Mouse (Mus musculus) lung, postnatal 36 days (tissue): ENCODE data around the gene Foxr1.

Source experiments
- DNase-seq: peaks from one replicate; pipeline ENCODE4 v3.0.0; 2022; ENCODE audit warnings: mixed read lengths

Foxr1 gene

DNA sequence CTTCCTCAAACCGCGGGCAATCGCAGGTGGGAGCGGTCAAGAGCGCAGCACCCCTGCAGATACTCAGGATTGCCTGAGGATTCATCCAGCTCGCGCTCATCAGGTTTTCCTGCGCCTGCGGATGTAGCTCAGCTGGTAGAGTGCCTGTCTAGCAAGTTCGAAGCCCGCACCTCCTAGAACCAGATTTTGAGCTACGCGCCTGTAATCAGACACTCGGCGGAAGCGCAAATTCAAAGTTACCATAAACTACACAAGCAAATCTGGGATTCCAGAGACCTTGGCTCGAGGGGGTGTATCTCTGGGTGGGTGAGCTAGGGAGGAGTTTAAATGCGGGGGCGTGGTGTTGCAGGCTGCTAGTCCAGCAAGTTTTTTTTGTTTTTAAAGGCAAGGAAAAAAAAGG, at the start of gene Foxr1:
Gene Foxr1, minus strand, starts transcription at position 176 of the 400 bp plus-strand sequence.
- DNase-seq, result no peak

- DNase-seq, result peak; percentile 76
These were observed 49.4 kb upstream of the Foxr1 start for GRCm38 (mm10) chr9:44490086-44490967.

- DNase-seq, result peak; percentile 38
These were observed 48.7 kb upstream of the Foxr1 start for GRCm38 (mm10) chr9:44489651-44490085.

GRCm38 (mm10) chr9:44488855-44489381, 48.0 kb upstream of the Foxr1 start:
- DNase-seq, result peak; percentile 89

GRCm38 (mm10) chr9:44488416-44488815, 47.5 kb upstream of the Foxr1 start:
- DNase-seq, result peak; percentile 65

DNA sequence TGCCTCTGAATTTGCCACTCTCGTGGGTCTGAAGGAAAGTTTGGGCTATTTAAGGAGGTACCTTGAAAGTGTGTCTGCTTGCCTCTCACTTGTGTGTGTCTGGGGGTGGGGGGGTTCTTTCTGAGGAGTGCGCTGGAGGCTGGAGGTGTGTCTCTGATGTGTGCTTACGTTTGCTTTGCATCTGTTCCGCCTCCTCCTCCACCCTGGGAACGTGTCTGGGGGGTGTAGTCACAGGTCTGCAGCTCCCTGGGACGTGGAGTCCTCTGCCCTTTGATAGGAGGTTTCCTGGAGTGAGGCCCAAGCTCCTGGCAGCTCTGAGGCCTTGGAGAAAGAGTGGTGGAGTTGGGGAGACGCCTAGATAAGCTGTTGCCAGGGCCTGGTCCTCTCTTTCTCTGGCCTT, 46.5 kb upstream of the Foxr1 start:
- peak; percentile 95 for DNase-seq

DNA sequence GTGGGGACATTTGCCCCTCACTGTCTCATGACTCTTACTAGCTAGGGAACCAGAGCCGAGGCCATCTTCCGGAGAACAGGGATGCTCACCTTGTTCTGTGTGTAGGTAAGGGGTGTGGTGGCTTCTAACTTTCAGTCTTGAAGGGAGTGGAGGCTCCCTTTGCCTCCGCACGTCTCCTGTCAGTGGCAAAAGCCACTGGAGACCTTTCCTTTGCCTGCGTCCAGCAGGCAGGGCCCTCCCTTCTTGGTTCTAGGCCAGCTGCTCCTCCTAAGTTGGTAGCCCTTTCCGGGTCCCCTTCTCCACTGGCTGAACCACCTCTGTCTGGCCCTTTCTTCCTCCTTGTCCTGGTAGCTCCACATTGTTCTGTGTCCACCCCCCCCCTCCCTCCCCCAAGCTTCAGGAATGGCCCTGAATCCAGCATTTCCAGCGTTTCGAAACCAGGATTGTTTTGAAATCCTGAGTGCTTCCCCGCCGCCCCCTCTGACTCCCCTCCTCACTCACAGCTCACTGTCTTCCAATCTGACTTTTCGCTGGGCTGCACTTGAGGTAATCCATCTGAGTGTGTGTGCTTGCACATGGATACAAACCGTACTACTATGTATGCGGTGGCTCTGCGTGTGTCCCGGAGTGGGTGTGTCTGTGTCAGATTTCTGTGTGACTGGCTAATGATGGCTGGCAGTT, 45.9 kb upstream of the Foxr1 start:
- DNase-seq, result peak; percentile 88

GRCm38 (mm10) chr9:44486335-44486734, 45.4 kb upstream of the Foxr1 start:
- DNase-seq, result peak; percentile 83

DNA sequence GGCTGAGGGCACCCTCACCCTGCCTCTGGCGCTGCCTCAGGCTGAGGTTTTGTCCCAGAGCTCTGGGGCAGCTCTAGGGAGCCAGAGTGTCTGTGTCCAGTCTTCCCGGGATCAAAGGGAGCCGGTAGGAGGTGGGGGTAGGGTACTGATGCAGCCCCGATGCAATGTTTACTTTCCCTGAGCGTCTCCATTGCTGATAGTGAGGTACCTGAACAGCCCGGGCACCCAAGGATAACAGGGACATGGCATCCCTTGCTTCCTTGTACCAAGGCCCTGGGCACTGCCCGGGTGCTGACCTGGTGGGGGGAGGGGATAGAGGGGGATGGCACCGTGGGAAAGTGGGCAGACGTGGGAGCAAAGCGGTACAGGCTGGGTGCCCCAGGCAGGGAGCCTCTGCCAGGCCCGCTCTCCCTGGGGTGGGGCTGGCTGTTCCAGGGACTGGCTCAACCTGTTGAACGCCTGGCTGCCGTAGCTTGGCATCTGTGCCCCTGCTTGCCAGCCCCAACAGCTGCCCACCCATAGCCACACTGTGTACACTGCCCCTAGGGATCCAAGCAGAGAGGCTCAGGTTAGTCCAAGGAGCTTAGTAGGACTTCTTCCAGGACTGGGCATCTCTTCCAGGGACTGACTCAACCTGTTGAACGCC, 44.7 kb upstream of the Foxr1 start:
- DNase-seq, result peak; percentile 68

DNA sequence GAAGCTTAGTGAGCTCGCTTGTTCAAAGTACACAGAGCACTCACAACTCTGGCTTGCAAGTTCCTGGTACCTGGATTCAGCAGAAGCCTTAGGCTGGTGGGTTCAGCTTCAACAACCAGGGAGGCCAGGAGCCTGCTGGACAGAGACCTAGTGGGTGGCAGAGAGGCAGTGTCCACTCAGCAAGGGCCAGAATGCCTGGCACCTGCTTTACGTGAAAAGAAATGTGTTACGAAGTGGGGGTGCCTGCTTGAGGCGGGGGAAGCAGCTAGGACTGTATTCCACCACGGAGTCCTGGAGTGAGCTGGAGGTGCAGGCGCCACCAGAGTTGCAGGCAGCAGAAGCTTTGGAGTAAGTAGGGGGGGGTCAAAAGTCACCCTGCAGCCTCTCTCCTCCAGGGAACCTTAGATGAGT, 44.2 kb upstream of the Foxr1 start:
- no peak for DNase-seq

DNA sequence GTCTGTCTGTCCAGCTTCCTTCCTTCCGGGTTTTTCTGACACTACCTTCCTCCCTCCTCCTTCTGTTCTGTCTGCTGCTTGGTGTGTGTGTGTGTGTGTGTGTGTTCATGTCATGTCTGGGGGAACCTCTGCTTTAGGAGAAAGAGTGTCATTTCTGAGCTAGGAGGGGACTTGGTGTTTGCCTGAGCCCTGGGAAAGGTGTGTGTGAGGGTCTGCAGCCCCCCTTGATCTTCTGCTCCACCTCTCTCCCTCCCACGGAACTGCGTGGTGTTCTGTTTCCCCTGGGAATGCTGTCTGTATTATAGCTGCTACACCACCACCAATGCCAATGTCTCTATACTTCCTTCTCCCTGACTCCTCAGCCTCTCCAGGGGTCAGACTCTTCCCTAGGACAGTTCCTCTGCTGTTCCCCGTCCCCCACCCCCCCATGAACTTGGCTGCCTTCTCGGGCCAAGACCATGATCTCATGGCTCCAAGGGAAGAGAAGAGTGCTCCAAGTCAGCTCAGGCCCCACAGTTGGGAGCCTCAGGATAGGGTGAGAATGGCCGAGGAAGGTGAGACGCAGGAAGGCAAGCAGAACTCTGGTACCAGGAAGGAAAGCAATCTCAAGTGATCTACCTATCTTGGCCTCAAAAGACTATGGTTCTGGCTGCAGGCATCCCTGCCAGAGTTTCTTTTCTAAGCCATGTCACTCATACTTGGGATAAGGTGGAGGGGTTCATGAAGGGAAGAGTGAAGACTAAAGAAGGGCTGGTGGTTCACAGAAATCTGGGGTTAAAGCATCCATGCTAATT, 43.6 kb upstream of the Foxr1 start:
- no peak for DNase-seq

DNA sequence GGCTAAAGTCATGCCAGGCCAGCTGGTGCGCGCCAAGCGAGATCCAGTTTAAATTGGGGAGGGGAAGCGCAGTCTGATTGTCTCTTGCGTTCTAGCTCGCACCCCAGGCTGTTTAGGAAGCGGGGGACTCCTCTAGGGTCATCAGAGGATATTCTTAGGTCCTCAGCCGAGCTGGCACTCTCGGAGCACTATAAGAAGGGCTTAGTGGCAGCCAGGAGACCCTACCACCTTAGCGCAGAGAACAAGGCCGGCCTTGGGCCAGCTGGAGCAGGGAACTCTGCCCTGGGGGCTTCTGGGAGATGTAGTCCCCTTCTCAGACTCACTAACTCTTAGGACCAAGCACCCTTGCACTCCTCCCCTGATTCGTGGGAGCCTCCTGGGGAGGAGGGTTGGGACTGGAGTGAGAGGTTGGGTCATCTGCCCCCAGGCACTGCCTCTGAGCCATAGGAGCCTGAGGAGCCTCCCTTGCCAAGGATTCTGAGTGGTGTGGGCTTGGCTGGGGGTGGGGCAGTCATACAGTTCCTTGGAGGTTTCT, 42.6 kb upstream of the Foxr1 start:
- peak; percentile 86 for DNase-seq

DNA sequence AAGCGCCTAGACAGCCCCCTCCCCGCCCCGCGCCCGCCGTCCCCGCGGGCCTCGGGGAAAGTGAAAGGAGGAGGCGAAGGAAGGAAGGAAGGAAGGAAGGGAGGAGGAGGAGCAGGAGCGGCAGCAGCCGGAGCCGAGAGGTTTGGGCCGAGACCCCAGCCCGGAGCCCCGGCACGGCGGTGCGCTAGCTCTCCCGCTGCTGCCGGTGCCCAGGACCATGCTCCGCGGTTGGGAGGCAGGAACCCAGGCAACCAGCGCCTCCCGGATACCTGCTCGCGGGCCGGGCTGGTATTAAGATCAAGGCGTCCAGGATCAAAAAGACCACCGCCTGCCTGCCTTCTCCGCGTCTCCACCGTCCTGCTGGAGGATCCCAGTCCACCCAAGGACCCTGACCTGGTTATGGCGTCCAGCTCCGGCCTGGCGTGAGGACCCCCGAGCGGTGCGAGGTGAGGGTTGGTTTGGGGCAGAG, 42.1 kb upstream of the Foxr1 start:
- DNase-seq, result no peak

DNA sequence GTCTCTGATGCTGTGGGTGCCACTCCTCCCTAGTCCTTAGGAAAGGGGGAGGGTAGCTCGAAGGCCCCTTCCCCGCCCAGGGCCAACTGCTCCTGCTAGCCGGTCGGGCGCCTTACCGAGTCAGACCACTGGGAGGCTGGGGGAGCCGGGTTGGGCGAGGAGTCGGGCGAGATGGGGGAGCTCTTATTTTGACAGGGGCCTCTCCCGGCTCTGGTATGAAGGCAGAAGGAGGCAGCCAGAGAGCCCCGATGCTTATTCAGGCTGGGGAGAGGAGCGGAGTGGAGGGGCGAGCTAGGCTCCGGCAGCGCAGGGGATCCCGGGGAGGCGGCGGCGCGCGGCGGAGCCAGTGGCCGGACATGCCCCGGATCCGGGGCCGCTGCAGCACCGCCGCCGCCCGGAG, 41.6 kb upstream of the Foxr1 start, which contains the start of gene Bcl9l:
Gene Bcl9l, plus strand, starts transcription at position 274 of the 400 bp plus-strand sequence.
- DNase-seq, result peak; percentile 96

DNA sequence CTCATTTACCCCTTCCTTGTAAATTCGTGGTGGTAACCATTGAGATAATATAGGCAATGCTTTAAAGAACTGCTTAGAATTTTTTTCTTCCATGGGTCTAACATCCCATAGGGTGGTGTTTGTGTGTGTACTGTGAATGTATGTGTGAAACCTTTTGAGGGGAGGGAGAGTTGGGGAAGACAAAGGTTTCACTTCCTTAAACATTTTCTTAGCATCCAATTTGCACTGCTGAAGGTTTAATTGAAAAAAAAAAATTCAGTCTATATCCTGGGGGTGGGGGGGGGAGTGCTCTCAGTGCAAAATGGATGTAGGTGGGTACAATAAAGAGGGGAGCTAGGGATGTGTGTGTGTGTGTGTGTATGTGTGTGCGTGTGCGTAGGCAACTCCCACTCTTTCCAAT, 41.2 kb upstream of the Foxr1 start:
- no peak for DNase-seq

DNA sequence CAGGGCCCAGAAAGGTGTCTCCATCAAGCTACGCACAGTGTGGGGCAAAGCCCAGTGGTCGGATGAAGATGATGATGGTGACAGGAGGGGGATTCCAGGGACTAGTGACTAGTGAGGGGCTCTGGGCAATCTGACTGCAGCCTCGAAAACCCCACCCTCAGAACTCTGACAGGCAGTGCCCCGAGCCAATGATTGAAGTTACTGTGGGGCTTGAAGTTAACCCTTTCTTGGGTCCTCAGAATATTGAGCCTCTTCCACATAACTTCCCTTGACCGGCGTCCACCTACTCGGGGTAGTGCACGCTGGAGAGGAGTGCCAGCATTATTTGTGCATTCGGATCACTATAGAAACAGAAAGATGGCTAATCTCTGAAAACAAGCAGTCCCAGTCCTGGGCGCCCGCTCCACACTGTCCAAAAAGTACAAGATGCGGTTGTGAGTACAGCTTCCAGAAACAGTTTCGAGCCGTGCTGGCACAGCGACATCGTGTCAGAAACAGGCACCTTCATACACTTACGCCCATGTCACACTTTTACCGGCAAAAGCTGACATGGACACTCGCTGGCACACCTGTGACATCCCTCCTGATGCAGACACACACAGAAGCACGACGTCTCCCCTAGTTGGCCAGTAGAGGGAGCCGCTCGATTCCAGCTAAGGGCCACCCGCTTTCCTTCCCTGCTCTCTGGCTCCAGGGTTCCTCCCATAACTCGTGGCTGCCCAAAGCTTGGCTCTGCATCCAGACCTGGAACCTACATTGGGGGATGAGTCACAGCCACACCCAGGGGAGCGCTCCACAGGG, 38.9 kb upstream of the Foxr1 start:
- peak; percentile 93 for DNase-seq

- DNase-seq, result peak; percentile 88
These were observed 38.1 kb upstream of the Foxr1 start for GRCm38 (mm10) chr9:44478959-44479605.

DNA sequence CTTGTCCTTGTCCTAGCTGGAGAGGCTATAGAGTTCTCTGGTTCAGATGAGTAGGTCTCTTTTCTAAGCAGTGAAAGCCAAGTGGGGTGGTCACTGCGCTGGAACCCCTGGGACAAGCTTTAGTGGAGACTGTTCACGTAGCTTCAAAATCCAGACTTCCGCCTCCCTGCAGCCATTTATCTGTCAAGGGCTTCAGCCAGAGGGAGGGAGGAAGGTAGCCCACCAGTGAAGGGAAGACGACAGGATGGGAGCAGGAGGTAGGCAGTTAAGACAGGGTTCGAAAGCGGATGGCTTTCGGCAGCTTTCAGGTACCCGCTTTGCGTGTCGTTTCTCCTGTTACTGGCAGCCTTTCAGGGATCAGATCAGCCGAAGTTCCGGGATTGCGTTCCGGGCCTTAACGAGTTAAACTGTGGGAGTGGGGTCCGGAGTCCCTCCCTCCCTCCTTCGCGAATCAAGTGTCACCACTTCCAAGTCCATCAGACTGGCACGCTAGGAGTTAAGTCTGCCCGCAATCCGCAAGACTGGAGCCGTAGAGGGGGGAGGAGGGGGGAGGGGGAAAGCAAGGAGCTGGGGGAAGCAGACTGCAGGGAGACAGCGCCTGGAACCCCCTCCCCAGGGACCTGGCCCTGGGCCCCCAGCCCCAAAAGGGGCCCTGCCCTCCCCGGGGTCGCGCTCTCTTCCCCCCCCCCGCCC, 37.4 kb upstream of the Foxr1 start:
- DNase-seq, result peak; percentile 85

DNA sequence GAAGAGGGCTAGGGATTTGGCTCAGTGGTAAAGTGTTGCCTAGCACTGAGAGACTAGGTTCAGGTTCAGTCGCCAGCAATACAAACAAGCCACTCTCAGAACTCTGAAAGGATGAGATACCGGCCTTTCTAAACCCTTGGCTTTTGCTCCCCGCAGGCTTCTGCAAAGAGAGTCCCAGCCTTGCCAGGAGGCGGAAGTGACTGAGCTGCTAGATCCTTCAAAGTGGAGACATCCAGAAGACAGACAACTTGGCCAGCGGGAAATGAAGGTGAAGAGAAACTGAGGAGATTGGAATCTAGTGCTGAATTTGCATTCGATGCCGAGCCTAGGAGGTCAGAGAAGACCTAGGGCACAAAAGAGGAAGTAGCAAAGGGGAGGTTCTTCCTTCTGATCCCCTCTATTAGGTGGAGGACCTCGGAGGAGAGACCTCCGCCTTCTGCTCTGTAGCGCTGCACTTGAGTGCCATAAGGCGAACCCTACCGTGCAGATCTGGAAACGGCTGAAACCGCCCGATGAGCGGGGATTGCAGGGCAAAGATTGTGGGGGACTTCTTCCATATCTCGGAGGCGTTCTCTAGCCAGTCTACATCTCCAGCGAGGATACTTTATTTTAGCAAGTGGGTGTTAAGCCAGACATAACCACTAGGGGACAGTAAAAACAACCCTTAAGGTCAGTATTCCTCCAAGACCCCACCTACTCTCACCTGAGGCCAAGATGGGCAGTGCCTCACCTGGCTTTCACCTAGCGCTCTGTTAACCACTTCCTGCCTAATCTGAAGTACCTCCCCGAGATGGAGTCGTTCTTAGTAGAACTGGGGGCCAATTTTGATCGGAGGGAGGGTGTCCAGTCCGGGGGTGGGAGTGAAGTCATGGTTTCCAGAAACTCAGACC, 36.6 kb upstream of the Foxr1 start:
- DNase-seq, result peak; percentile 95
